Mouse (Mus musculus) liver, adult 2 months (tissue): ENCODE data around the gene Lasp1.

Experiments used
- CTCF ChIP-seq: fragments of 200-500 bp; IDR thresholded peaks from 2 replicates; pipeline ENCODE4 v1.5.1; 2011; ENCODE audit warnings: low read depth, low read length, control low read depth
- POLR2A ChIP-seq: fragments of 200-500 bp; IDR thresholded peaks from 2 replicates; pipeline ENCODE4 v1.6.1; 2011; ENCODE audit warnings: low read length, control low read depth; ENCODE audit not compliant: insufficient read depth; ENCODE audit errors: extremely low read depth

DNA sequence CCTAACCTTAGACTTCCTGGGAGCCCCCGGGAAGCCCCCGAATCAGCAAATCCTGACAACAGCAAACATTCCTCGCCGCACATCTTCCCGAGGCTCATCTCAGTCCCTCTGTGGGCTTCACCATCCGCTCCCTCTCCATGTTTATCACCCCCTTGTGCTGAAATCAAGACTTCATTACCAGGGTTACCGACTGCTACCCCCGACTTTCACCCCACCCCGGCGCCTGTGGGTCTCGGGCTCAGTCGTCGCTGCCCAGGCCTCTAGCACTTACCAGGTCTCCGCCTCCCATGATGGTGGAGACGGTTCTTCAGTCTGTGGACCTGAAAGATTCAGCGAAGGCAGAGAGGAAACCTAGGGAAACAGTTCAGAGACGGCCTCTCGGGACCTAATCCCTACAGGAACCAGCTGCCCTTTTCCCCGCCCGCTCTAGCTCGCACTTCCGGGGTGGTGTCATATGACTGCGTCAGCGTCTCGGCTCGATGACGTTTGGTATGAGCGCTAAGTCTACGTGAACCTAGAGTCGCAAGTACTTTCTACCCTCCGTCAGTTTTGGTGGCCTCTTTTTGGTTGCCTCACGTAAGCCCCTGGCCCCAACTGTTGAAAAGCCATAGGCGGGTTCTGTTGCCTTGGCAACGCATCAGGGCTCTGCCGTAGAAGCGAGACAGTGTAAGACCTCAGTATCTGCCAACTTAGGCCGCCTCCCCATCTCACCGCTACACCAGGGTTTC is 32.5 kb upstream of the Lasp1 start, which contains the start of gene Cwc25:
- TF ChIP-seq CTCF: no peak
- no peak for TF ChIP-seq POLR2A
